Mouse (Mus musculus): Measurements from ENCODE around the gene Sfxn2.
"Not testable (repeated sequence)": the region's sequence is repeated elsewhere in the genome, so short reads cannot be mapped to it uniquely, and the experiment has no call there.

Gene Sfxn2

DNA sequence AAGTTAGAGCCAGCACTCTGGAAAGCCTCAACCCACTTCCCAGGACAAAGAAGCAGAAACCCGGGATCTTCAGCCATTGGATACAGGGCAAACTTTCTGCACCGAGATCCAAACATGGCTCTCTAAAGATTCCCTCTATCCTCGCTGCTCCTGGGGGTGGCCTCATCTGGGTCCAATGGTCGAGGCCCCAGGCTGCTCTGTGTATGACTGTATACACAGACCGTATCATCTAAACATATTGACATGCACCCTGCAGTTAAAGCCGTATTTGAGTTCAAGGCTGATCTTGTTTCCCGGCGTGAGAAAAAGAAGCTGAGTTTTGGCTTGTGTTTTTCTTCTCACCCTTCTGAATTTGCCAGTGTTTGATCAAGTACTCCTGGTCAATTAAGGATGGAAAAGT is 30.4 kb upstream of the Sfxn2 start:
- DNase-seq (ENCODE audit: low spot score in 2 of 2), result no peak

DNA sequence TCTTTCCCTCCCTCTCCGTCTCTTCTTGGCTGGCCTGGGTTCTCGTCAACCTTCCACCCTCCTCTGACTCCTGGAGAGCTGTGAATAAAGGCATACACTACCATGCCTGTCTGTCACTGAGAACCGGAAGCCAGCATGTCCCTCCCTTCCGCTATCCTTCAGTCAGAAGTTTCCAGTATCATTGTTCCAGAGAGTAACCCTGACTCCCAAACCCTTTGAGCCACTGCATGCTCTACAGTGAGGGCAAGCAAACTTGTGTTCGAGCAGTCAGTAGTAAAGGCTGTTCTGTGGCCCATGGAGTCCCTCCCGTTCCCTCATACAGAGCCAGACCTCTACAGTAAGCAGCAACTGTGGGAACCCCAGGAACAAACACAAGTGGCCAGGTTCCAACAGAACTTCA is 25.6 kb upstream of the Sfxn2 start:
- no peak for DNase-seq (ENCODE audit: low spot score in 2 of 2)

DNA sequence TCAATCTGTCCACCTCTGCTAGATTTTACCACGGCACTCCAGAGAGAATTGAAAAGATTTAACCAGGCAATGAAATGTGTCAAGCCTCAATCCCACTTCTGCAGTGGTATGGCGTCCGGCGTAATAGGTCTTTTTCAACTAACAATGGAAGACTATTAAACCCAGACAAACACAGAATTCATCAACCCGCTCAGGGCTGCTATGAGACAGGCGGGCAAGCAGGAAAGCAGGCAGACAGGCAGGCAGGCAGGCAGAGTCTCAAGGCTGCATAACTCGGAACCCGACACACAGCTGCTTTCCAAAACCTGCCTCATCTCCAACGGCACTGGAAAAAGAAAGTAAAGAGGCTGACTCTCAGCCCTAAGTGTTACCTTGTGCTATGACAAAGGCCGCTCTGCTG is 25.1 kb upstream of the Sfxn2 start:
- no peak for DNase-seq (ENCODE audit: low spot score in 2 of 2)

DNA sequence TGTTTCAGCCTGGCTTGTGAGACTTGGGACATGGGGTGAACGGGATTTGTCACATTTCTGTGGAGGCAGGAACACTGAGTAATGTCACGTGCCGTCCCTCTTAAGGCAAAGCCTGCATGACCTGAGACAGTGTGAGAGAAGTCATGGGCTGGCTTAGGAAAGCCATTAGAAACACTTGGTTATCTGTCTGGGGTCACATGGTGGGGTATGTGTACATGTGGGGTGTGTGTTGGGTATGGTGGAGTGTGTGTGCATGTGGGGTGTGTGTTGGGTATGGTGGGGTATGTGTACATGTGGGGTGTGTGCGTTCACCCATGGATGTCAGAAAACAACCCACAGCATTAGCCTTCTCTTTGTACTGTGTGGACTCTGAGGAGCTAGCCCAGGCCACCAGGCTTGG is 22.8 kb upstream of the Sfxn2 start:
- DNase-seq (ENCODE audit: low spot score in 2 of 2), result no peak

DNA sequence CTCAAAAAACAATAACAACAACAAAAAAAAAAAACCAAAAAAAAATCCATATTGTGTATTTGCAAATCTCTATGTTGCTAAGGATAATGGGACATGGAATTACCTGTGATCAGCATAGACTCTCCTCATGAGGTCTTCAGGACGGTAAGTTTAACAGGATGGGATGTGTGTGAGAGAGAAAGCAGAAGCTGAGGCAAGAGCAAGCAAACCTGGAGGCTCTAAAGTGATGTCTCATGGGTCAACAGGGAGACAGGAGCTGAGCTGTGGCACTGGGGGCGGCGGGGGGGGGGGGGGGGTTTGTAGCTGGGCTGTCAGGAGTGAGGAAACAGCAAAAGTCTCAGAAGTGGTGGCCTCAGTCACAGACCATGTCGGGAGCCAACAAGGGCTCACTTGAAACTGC is 20.7 kb upstream of the Sfxn2 start:
- no peak for DNase-seq (ENCODE audit: low spot score in 2 of 2)

DNA sequence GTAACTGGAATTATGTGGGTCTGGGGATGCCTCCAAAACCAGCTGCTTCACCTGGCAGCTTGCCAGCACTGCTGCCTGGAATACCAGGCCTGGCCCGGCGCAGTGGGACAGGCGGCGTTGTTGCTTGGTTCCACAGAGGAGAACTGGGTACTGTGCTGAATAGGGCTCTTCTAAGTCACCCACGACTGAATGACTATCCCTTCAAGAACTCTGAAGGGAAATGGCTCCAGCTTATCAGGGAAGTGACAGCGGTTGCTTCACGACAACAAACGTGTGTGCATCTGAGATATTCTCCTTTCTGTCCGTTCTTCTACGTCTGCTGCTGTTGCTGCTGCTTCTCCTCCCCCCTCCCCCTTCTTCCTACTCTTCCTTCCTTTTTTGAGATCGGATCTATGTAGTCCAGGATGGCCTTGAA is 19.6 kb upstream of the Sfxn2 start:
- no peak for DNase-seq (ENCODE audit: low spot score in 2 of 2)

GRCm38 (mm10) chr19:46558009-46558408 is 15.2 kb upstream of the Sfxn2 start:
- no peak for DNase-seq (ENCODE audit: low spot score in 2 of 2)

DNA sequence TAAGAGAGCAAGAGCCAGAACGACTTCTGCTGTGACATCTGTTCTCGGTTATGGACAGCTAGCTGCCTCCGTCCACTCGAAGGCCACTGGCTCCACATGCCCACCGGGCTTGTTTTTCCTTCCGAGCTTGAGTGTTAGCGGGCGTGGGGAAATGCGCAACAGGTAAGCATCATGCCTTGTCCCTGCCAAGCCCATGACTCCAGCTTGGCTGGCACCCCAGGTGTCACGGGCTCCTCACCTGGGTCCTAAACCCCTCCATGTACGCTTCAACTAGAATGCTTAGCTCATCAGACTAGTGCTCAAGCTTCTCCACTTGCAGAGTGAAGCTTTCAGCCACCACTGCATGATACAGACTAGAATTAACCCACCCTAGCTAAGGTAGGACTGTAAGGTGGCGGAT is 14.5 kb upstream of the Sfxn2 start:
- no peak for DNase-seq (ENCODE audit: low spot score in 2 of 2)

GRCm38 (mm10) chr19:46562132-46562531 is 11.0 kb upstream of the Sfxn2 start:
- peak; percentile 49 to 68 for DNase-seq (ENCODE audit: low spot score in 2 of 2)

- peak; percentile 41 to 54 for DNase-seq (ENCODE audit: low spot score in 2 of 2)
These were observed 10.3 kb upstream of the Sfxn2 start for GRCm38 (mm10) chr19:46562581-46563515.

DNA sequence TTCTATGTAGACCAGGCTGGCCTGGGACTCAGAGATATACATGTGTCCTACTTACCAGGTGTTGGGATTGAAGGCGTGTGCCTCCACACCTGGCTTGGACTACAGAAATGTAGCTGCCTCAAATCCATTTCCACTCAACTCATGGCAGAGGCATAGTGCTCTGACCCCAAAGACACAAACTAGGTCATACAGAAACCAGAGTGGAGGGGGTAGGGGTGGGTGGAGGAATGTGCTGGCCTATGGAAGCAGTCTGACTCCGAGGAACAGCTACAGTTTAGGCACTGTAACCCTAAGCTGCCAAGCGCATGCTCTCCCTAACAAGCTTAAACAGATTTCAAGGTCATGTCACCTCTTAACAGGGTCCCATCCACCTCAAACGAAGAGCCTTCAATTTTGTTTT is 9.6 kb upstream of the Sfxn2 start:
- no peak for DNase-seq (ENCODE audit: low spot score in 2 of 2)

DNA sequence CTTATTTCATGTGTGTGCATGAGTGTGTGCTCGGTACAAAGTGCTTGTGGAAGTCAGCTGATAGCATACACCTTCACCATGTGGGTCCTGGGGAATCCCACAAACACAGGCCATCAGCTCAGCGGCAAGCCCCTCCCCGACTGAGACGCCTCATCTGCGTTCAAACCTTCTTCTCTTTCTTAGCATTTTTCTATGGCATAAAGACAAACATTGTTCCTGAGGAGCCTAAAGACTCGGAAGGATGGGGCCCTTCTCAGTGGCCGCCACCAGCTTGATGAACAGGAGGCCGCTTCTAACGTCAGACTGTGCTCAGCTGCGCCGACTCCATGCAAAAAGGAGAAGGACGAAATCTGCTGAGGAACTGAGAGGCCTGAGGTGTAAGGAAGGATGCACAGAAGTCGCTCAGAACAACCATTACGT is 9.1 kb upstream of the Sfxn2 start:
- no peak for DNase-seq (ENCODE audit: low spot score in 2 of 2)

- DNase-seq (ENCODE audit: low spot score in 2 of 2), result not testable (repeated sequence)
These were observed 1.8 kb upstream of the Sfxn2 start for GRCm38 (mm10) chr19:46571211-46571877.

GRCm38 (mm10) chr19:46571878-46572244 is 1.3 kb upstream of the Sfxn2 start:
- no peak for DNase-seq (ENCODE audit: low spot score in 2 of 2)

DNA sequence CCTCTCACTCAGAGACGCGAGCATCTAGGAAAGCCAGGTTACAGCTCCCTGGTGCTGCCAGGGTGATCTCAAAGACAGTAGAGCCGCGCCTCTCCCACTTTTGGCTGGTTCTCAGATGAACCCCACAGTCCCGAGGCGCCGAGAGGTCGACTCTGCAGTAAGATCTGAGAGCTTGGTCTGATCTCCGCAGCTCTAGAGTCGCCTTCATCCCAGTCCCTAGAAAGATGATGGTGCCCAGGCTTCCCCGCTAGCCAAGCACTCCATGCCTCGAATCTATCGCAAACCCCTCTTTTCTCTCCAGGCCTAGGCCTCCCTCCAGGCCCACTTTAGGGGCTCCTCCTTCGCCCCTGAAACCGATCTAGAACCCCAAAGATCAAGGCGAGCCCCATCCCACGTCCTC is 617 bp upstream of the Sfxn2 start:
- DNase-seq (ENCODE audit: low spot score in 2 of 2), result peak in 1 of 2 experiments; percentile 22

GRCm38 (mm10) chr19:46573990-46574389 is 825 bp downstream of the Sfxn2 start:
- no peak for DNase-seq (ENCODE audit: low spot score in 2 of 2)

GRCm38 (mm10) chr19:46575196-46575595 is 2.0 kb downstream of the Sfxn2 start:
- no peak for DNase-seq (ENCODE audit: low spot score in 2 of 2)

DNA sequence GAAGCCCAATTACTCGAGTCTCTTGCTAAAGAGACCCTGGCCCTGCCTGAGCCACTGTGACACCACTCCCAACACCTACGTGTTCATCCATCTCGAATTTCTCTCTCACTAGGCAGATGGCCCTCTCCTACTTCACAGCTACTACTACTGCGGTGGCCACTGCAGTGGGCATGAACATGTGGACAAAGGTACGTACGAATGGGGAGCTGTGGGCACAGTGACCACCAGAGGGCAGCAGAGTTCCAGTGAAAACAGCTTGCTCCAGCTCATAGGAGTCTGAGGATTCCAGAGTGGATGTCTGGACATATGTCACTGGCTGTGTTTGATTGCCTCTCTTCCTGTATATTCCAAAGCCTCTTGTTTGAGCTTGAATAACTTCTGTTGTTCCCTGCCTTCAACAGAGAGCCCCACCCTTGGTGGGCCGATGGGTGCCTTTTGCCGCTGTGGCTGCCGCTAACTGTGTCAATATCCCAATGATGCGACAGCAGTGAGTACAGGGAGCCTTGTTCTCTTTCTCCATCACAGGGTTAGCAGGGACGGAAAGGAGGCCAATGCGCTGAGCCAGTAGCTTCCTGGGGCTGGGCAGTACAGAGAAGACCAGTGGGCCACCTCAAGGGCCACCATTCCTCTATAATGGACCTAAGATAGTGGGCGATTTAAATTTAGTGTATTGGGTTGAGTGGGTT is 14.8 kb downstream of the Sfxn2 start:
- DNase-seq (ENCODE audit: low spot score in 2 of 2), result peak; percentile 59 to 79

DNA sequence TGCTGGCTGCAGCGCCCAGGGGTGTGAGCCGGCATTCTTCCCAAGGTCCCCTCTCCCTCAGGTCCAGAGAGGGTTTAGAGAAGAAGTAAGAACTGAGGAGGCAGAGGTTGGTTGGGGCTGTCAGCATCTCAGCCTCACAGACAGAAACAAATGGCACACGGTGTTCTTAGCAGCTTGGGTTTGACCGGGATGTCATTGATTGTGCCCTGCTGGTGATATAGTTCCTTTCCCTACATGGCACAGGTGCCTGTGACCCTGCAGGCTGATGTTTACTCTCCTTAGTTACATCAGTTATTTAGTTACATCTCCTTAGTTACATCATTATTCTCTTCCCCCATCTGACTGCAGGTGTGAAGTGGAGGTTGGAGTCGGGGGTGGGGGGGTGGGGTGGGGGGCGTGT is 18.4 kb downstream of the Sfxn2 start:
- DNase-seq (ENCODE audit: low spot score in 2 of 2), result no peak

- no peak for DNase-seq (ENCODE audit: low spot score in 2 of 2)
These were observed 19.7 kb downstream of the Sfxn2 start for GRCm38 (mm10) chr19:46592751-46593439.

DNA sequence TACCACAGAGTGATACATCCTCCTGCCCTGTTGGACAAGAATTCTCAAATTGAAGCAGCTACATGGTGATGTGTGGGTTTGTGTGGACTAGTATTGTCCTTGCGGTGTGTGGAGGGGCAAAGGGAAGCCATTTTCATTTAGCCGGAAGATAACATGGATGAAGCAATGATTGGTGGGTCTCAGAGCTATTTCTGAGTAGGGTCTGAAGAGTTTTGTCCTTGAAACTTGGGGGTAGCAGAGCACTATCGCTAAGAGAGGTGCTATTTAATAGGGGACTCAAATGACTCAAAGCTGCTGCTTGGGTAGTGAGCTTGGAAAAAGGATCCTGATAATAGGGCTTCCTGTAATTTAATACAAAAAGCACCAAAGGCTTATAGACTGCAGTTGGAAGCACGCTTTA is 25.0 kb downstream of the Sfxn2 start:
- no peak for DNase-seq (ENCODE audit: low spot score in 2 of 2)

GRCm38 (mm10) chr19:46598720-46599252 is 25.6 kb downstream of the Sfxn2 start, which contains the start of gene Wbp1l:
TSS of gene Wbp1l (plus strand) at chr19:46599084.
- DNase-seq (ENCODE audit: low spot score in 2 of 2), result peak; percentile 99
